Mouse (Mus musculus) heart, adult 2 months (tissue): ENCODE data around the gene Stk4. TPM values are rescaled to one million over a fixed set of nuclear protein-coding genes. Genes with fewer than 3 reads are reported as not detected.

Experiments used
- DNase-seq, 2 experiments: peaks; one replicate each; pipeline ENCODE4 v3.0.0; 2021
- H3K27ac ChIP-seq: fragments of 200-600 bp; 2 replicates; pipeline ENCODE4 v1.8.1; 2022
- H3K27me3 ChIP-seq: fragments of 200-500 bp; 2 replicates; pipeline ENCODE4 v1.6.1; 2012; ENCODE audit warnings: mild to moderate bottlenecking, low read length, inconsistent platforms, mixed read lengths; ENCODE audit not compliant: control insufficient read depth, insufficient read depth
- H3K36me3 ChIP-seq: fragments of 200-500 bp; 2 replicates; pipeline ENCODE4 v1.6.1; 2012; ENCODE audit warnings: low read length, inconsistent platforms; ENCODE audit not compliant: control insufficient read depth, insufficient read depth
- H3K4me1 ChIP-seq: fragments of 200-500 bp; 2 replicates; pipeline ENCODE4 v1.6.1; 2011; ENCODE audit warnings: low read length; ENCODE audit not compliant: control insufficient read depth, insufficient read depth
- H3K4me3 ChIP-seq: fragments of 200-600 bp; 2 replicates; pipeline ENCODE4 v1.8.1; 2022
- H3K79me2 ChIP-seq: fragments of 200-500 bp; replicated peaks from 2 replicates; pipeline ENCODE4 v1.6.1; 2012; ENCODE audit warnings: mild to moderate bottlenecking, inconsistent platforms, low read length, moderate library complexity, mixed read lengths; ENCODE audit not compliant: control insufficient read depth, insufficient read depth
- H3K9ac ChIP-seq: fragments of 200-500 bp; 2 replicates; pipeline ENCODE4 v1.6.1; 2012; ENCODE audit warnings: low read depth, mild to moderate bottlenecking, control low read depth, inconsistent platforms, low read length, mixed read lengths
- CTCF ChIP-seq: fragments of 200-600 bp; IDR thresholded peaks from 2 replicates; pipeline ENCODE4 v1.8.1; 2022; ENCODE audit warnings: antibody characterized with exemption, mild to moderate bottlenecking, moderate library complexity
- EP300 ChIP-seq: fragments of 200-500 bp; IDR thresholded peaks from 2 replicates; pipeline ENCODE4 v1.6.1; 2011; ENCODE audit warnings: low read depth, low read length, control low read depth; ENCODE audit not compliant: insufficient read depth
- POLR2A ChIP-seq: fragments of 200-500 bp; IDR thresholded peaks from 2 replicates; pipeline ENCODE4 v1.6.1; 2011; ENCODE audit warnings: mild to moderate bottlenecking, low read depth, low read length, control low read depth; ENCODE audit not compliant: insufficient read depth
- WGBS: fragments of 180-500 bp; shearing (Covaris S2); methylation state at CpG from one replicate; pipeline ENCODE4 v1.1.7; 2018; 5-methylcytosine and 5-hydroxymethylcytosine counted together
- intact Hi-C: fragments of 180-260 bp; cut with DNase I; formaldehyde crosslinking; loops from one replicate; pipeline ENCODE4 v1.15.1; 2025
- polyA plus RNA-seq: library from polyadenylated mRNA; depleted of rRNA; stranded (reverse); fragments of >200 nt; gene quantifications from 2 replicates; pipeline ENCODE4 v1.2.3, GENCODE M21; 2012
- total RNA-seq, 2 experiments: library from RNA; stranded (reverse); gene quantifications; 2 replicates each; pipeline ENCODE4 v1.2.3; 2021

Gene Stk4
- total and polyA plus RNA-seq, 3 experiments = 6.4 to 14.7 (median 14.3) TPM

DNA sequence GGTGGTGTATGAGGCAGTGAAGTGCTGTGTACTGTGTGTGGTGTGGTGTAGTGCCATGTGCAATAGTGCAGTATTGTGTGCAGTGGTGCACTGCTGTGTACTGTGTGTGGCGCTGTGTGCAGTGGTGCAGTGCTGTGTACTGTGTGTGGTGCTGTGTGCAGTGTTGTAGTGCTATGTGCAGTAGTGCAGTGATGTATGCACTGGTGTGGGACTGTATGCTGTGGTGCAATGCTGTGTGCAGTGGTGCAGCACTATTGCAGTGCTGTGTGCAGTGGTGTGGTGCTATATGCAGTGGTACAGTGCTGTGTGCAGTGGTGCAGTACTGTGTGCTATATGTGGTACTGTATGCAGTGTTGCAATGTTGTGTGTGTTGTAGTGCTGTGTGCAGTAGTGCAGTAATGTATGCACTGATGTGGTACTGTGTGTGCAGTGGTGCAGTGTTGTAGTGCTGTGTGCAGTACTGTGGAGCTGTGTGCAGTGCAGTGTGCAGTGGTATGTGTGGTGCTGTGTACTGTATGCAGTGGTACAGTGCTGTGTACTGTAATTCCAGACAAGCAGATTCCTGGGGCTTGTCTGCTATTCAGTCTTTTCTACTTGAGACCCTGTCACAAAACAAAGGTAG is 31.6 kb upstream of the Stk4 start:
- no peak for TF ChIP-seq CTCF
- no peak for TF ChIP-seq POLR2A
- no peak for TF ChIP-seq EP300
- WGBS = 96% methylated on average over 1 of the region's 1 CpGs
- intact Hi-C loops = no loop called here

DNA sequence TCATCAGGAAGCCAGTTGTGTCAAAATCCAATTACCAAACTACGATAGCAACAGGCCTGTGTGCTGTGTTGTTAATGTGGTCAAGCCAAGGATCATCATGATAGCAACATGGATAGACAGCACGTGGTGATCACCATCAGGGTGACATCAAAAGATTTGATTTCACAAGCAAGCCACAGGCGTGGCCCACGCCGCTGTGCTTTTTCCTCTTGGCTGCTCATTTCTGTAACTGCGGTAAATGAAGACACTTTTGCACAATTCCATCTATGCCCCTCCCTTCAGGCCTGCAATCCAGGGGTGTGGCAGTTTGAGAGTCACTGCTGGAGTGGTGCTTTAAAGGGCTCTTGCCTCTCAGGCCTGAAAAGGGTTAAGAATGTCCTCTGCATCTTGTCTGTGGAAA is 29.2 kb upstream of the Stk4 start:
- Histone ChIP-seq H3K4me3 (no peak overlapping the region), H3K36me3 (no peaks in the 10 kb centered on the region), H3K27ac (no peak overlapping the region), H3K9ac (no peak overlapping the region), H3K27me3 (no peaks in the 10 kb centered on the region), H3K79me2 (no peaks in the 10 kb centered on the region), H3K4me1 (no peaks in the 10 kb centered on the region)
- intact Hi-C loops = no loop called here
- DNase-seq = no peak
- TF ChIP-seq POLR2A = no peak
- TF ChIP-seq EP300 = no peak
- no peak for TF ChIP-seq CTCF
- 91% methylated on average over 6 of the region's 6 CpGs for WGBS

More for the DNA sequence above, 31.6 kb upstream of the Stk4 start:
- Histone ChIP-seq H3K4me3 (no peak overlapping the region), H3K27me3 (no peaks in the 10 kb centered on the region), H3K4me1 (no peaks in the 10 kb centered on the region), H3K27ac (no peak overlapping the region), H3K9ac (no peak overlapping the region), H3K36me3 (no peaks in the 10 kb centered on the region), H3K79me2 (no peaks in the 10 kb centered on the region)
- DNase-seq = no peak

DNA sequence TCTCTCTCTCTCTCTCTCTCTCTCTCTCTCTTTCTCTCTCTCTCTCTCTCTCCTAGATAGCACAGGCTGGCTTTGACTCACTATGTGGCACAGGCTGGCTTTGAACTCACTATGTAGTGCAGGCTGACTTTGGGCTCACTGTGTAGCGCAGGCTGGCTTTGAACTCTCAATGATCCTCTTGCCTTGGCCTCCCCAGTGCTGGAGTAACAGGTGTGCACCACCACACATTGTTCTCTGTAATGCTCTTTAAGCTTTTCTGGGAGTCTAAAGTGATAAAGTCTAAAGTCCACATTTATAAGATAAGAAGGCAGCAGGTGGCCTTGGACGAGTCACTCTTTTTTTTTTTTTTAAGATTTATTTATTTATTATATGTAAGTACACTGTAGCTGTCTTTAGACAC is 28.6 kb upstream of the Stk4 start:
- 80% methylated on average over 2 of the region's 2 CpGs for WGBS
- Histone ChIP-seq H3K9ac (no peak overlapping the region), H3K79me2 (no peaks in the 10 kb centered on the region), H3K27me3 (no peaks in the 10 kb centered on the region), H3K36me3 (no peaks in the 10 kb centered on the region), H3K27ac (no peak overlapping the region), H3K4me3 (no peak overlapping the region), H3K4me1 (no peaks in the 10 kb centered on the region)
- TF ChIP-seq POLR2A (no peak), EP300 (no peak), CTCF (no peak)
- no peak for DNase-seq
- intact Hi-C loops = no loop called here

DNA sequence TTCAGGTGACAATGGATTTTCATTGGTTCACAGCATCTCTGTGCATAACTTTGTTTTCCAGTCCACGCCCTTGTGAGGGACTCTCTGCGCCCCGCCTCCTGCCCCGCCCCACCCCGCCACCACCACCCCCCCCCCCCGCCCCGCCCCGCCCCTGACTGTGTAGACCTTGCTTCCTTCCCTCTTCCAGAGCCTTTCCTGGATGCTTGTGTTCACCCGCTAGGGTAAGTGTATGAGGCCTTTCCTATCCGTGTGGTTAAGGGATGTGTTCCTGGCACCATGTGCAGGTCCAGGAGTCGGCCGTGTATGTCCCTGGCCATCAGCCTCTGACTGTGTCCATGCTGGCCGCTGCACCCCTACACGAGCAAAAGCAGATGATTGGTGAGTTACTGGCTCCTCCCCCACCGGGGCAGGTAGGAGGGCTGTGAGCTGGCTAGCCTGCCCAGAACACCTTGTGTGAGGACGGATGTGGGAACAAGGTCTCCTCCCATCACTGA is 22.9 kb upstream of the Stk4 start:
- Histone ChIP-seq H3K79me2 (no peaks in the 10 kb centered on the region), H3K4me1 (peaks cover 3% of the 10 kb centered on the region), H3K36me3 (no peaks in the 10 kb centered on the region), H3K9ac (peak overlapping the region; percentile 3; the same call in 1 of the 2 replicates), H3K27ac (no peak overlapping the region), H3K4me3 (no peak overlapping the region; the same call in 1 of the 2 replicates), H3K27me3 (no peaks in the 10 kb centered on the region)
- intact Hi-C loops = no loop called here
- TF ChIP-seq POLR2A = no peak
- TF ChIP-seq EP300 = no peak
- TF ChIP-seq CTCF = no peak
- 8% methylated on average over 15 of the region's 16 CpGs for WGBS
- DNase-seq = peak; percentile 27 to 31

DNA sequence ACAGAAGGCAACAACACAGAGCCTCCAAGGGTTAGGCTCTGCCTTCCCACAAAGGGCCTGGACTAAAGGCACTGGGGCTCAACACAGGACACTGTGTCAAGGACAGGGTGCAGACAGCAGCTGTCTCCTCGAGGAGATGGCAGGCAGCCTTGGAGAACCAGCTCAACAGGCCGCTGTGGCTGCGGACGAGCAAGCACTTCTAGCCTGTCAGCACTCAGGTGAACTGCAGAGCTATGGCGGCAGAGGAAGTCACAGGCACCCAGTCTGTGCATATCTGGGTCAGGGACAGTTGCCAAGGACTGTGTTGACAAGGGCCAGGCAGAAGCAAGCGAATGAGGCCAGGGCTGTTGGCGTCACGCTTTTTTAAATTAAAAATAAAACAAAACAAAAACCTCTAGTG is 16.4 kb upstream of the Stk4 start:
- H3K9ac ChIP-seq = no peak overlapping the region
- no peaks in the 10 kb centered on the region for H3K4me1 ChIP-seq
- H3K36me3 ChIP-seq = no peaks in the 10 kb centered on the region
- TF ChIP-seq POLR2A = no peak
- TF ChIP-seq EP300 = peak; percentile 77; the same call in 1 of the 2 replicates
- TF ChIP-seq CTCF = no peak
- no peak overlapping the region for H3K4me3 ChIP-seq
- peak overlapping the region; percentile 61 for H3K27ac ChIP-seq
- DNase-seq = peak; percentile 53 to 74
- no peaks in the 10 kb centered on the region for H3K27me3 ChIP-seq
- H3K79me2 ChIP-seq = no peaks in the 10 kb centered on the region
- 46% methylated on average over 8 of the region's 8 CpGs for WGBS
- intact Hi-C loops = no loop called here

DNA sequence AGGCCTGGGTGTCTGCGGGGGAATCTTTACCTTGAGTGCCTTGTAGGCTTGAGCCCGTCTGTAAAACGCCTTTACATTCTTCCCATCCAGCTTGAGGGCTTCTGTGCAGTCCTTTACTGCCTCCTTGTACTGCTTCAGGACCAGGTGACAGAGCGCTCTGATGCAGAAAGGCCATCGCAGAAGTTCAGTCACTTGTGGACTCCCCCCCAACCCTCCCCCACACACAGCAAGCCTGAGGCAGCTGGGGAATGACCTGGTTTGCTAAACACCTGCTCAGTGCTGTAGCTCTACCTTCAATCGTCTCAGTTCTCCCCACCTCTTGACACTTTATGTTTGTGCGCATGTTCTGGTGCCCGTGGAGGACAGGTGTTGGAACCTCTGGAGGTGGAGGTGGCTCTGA is 15.5 kb upstream of the Stk4 start:
- H3K4me3 ChIP-seq = no peak overlapping the region
- H3K27ac ChIP-seq = no peak overlapping the region
- no peak for DNase-seq
- 86% methylated on average over 8 of the region's 8 CpGs for WGBS
- no peaks in the 10 kb centered on the region for H3K79me2 ChIP-seq
- TF ChIP-seq CTCF (no peak), POLR2A (no peak), EP300 (no peak)
- intact Hi-C loops = no loop called here
- no peaks in the 10 kb centered on the region for H3K27me3 ChIP-seq
- H3K4me1 ChIP-seq = no peaks in the 10 kb centered on the region
- H3K9ac ChIP-seq = no peak overlapping the region
- no peaks in the 10 kb centered on the region for H3K36me3 ChIP-seq
